Mouse (Mus musculus) CH12.LX (cell line): ENCODE results near the gene Flot2. TPM values are rescaled to one million over a fixed set of nuclear protein-coding genes. Genes with fewer than 3 reads are reported as not detected.
A peak's percentile ranks its signal among the peaks of the same experiment; 100 is the strongest.

Source experiments
- DNase-seq: peaks from one replicate; pipeline ENCODE4 v3.0.0-alpha.2; 2013; ENCODE audit errors: extremely low read depth
- H3K27ac ChIP-seq: 2 replicates; pipeline ENCODE4 v1.5.1; 2012; ENCODE audit warnings: low read depth, mild to moderate bottlenecking, control low read depth, moderate library complexity; ENCODE audit not compliant: insufficient read depth
- H3K27me3 ChIP-seq: replicated peaks from 2 replicates; pipeline ENCODE3; 2012; ENCODE audit warnings: inconsistent platforms
- H3K36me3 ChIP-seq, 2 experiments: replicated peaks in 1 of 2; 2 replicates each; pipeline versions ENCODE3 to v1.6.1; 2012; ENCODE audit warnings: inconsistent platforms in 1 of 2, low read length in 1 of 2, mild to moderate bottlenecking in 1 of 2, mixed read lengths in 1 of 2, moderate library complexity in 1 of 2; ENCODE audit not compliant: control insufficient read depth in 1 of 2, insufficient read depth in 1 of 2
- H3K4me1 ChIP-seq, 2 experiments: 2 replicates each; pipeline ENCODE4 v1.6.1; 2012; ENCODE audit warnings: inconsistent platforms in 1 of 2, moderate library complexity in 1 of 2; ENCODE audit not compliant: insufficient read depth in 2 of 2, control insufficient read depth in 1 of 2
- H3K4me2 ChIP-seq: 2 replicates; pipeline ENCODE4 v1.6.1; 2012; ENCODE audit warnings: low read depth, mild to moderate bottlenecking, control low read depth; ENCODE audit not compliant: poor library complexity, insufficient read depth, severe bottlenecking
- H3K4me3 ChIP-seq, 3 experiments: fragments of 150-350 bp in 1 of 3; sonication (generic) in 1 of 3; replicated peaks in 1 of 3; 2 replicates each; pipeline versions ENCODE3 to v1.5.1; 2011 to 2012; ENCODE audit warnings: low read depth in 2 of 3, low read length in 2 of 3, mild to moderate bottlenecking in 2 of 3, moderate library complexity in 2 of 3, control low read depth in 1 of 3, improper control_type of control experiment in 1 of 3, inconsistent platforms in 1 of 3, mixed read lengths in 1 of 3; ENCODE audit not compliant: poor library complexity in 1 of 3
- H3K79me2 ChIP-seq: replicated peaks from 2 replicates; pipeline ENCODE4 v1.6.1; 2012; ENCODE audit warnings: mild to moderate bottlenecking, moderate library complexity; ENCODE audit not compliant: control insufficient read depth, poor library complexity, insufficient read depth, severe bottlenecking; ENCODE audit errors: extremely low read depth
- H3K9ac ChIP-seq: 2 replicates; pipeline ENCODE4 v1.6.1; 2012; ENCODE audit warnings: low read depth, mild to moderate bottlenecking, control low read depth, moderate library complexity; ENCODE audit not compliant: insufficient read depth
- H3K9me3 ChIP-seq: replicated peaks from 2 replicates; pipeline ENCODE3; 2012; ENCODE audit warnings: low read length, inconsistent platforms, mixed read lengths
- CHD1 ChIP-seq: IDR thresholded peaks from 2 replicates; pipeline ENCODE4 v1.6.1; 2012; ENCODE audit warnings: low read depth, low read length, improper control_type of control experiment, inconsistent platforms
- CHD2 ChIP-seq: IDR thresholded peaks from 2 replicates; pipeline ENCODE4 v1.6.1; 2011; ENCODE audit warnings: low read length, improper control_type of control experiment
- CTCF ChIP-seq, 2 experiments: IDR thresholded peaks in 1 of 2; conservative IDR thresholded peaks in 1 of 2; 2 replicates each; pipeline ENCODE4 v1.5.1; 2011 to 2012; ENCODE audit warnings: low read depth in 2 of 2, low read length in 2 of 2, improper control_type of control experiment in 1 of 2, inconsistent platforms in 1 of 2, mild to moderate bottlenecking in 1 of 2, moderate library complexity in 1 of 2
- GABPA ChIP-seq: IDR thresholded peaks from 2 replicates; pipeline ENCODE4 v1.6.1; 2012; ENCODE audit warnings: low read depth, low read length, improper control_type of control experiment, inconsistent platforms; ENCODE audit not compliant: insufficient replicate concordance
- MAFK ChIP-seq: IDR thresholded peaks from 2 replicates; pipeline ENCODE4 v1.6.1; 2011; ENCODE audit warnings: low read length, improper control_type of control experiment; ENCODE audit not compliant: insufficient replicate concordance
- MAX ChIP-seq: IDR thresholded peaks from 2 replicates; pipeline ENCODE4 v1.6.1; 2011; ENCODE audit warnings: low read length, improper control_type of control experiment
- MAZ ChIP-seq: IDR thresholded peaks from 2 replicates; pipeline ENCODE4 v1.6.1; 2012; ENCODE audit warnings: low read depth, mild to moderate bottlenecking, inconsistent platforms, low read length, improper control_type of control experiment, moderate library complexity
- SMC3 ChIP-seq: IDR thresholded peaks from 2 replicates; pipeline ENCODE4 v1.6.1; 2011; ENCODE audit warnings: low read depth, low read length, improper control_type of control experiment
- ZC3H11A ChIP-seq: IDR thresholded peaks from 2 replicates; pipeline ENCODE4 v1.6.1; 2012; ENCODE audit warnings: low read depth, mild to moderate bottlenecking, inconsistent platforms, low read length, improper control_type of control experiment
- dilution Hi-C: fragments of 300-500 bp; cut with MboI; formaldehyde crosslinking; loops from 2 replicates; pipeline ENCODE4 v1.14.3; 2020; ENCODE audit warnings: low sequenced_read_pairs; ENCODE audit not compliant: extremely low pct_unique_long_range_greater_than_20kb, extremely low pct_ligation_motif_present
- in situ Hi-C: fragments of 300-500 bp; cut with MboI; formaldehyde crosslinking; loops from 3 replicates; pipeline ENCODE4 v1.14.3; 2019; ENCODE audit warnings: low sequenced_read_pairs, low pct_ligation_motif_present, low pct_unique_long_range_greater_than_20kb, mixed read lengths
- polyA plus RNA-seq: library from polyadenylated mRNA; unstranded; fragments of >175 nt; gene quantifications from 2 replicates; pipeline ENCODE4 v1.2.1, GENCODE M21; 2012; ENCODE audit warnings: low read depth; ENCODE audit not compliant: insufficient read length
- total RNA-seq, 2 experiments: library from RNA; depleted of rRNA; stranded (reverse); fragments of 300-350 nt in 1 of 2; fragments of >200 nt in 1 of 2; gene quantifications; 2 replicates each; pipeline ENCODE4 v1.2.3; 2012 to 2014

Flot2 gene
- total and polyA plus RNA-seq, 3 experiments, result 5.2 to 14.7 (median 13.4) TPM

DNA sequence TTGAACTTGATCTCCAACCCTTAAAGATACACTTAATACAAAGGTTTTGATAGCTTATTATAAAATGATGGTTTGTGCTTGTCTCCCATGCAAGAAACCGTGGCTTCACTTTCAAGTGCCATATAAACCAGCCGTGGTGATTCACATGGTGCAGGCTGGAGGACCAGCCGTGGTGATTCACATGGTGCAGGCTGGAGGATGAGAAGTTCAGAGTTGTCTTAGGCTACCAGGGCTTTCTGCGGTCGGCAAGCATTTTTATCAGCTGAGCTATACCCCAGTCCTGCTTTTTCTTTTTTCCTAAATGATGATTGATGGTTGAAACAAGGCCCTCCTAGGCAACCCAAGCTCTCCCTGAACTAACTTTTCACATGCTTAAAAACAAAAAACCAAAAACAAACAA lies 64.4 kb downstream of the Flot2 start:
- DNase-seq, result no peak
- peaks cover 86% of the 10 kb centered on the region for H3K79me2 ChIP-seq
- H3K4me1 ChIP-seq, result peaks cover 4 to 18% of the 10 kb centered on the region in 2 experiments; a peak in 3 of 4 replicates
- TF ChIP-seq ZC3H11A (no peak), MAZ (no peak), GABPA (no peak), SMC3 (no peak), MAFK (no peak), CHD1 (no peak)
- no peak overlapping the region for H3K9ac ChIP-seq
- H3K4me3 ChIP-seq, result no peak overlapping the region
- no peaks in the 10 kb centered on the region for H3K9me3 ChIP-seq
- in situ Hi-C loops (no loop called here), dilution Hi-C loops (no loop called here)
- H3K4me2 ChIP-seq, result no peak overlapping the region
- no peak overlapping the region for H3K27ac ChIP-seq
- no peaks in the 10 kb centered on the region for H3K27me3 ChIP-seq
- peaks cover 20 to 81% of the 10 kb centered on the region in 2 experiments for H3K36me3 ChIP-seq

DNA sequence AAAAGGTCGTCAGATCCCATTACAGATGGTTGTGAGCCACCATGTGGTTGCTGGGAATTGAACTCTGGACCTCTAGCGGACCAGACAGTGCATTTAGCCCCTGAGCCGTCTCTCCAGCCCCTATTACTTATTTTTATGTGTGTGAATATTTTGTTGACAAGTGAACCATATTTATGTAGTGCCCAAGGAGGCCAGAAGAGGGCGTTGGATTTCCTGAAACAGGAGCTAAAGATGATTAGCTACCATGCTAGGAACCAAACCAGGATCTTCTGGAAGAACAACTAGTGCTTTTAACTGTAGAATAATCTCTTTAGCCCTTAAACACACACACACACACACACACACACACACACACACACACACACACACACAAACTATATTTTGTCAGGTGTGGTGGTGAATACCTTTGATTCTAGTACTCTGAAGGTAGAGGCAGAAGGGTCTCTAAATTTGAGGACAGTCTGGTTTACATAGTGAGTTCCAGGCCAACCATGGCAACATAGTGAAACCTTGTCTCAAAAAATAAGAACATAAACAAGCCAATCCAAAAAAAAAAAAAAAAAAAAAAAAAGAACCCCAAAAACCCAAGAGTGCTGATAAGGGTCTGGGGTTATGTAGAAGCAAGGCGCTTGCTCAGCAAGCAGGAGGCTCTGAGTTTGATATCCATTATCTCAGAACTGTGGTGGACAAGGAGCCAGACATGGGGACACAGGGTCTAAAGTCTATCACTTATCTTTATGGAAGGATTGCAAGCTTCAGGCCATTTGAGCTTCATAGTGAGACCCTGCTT lies 65.4 kb downstream of the Flot2 start:
- Histone ChIP-seq H3K79me2 (peaks cover 84% of the 10 kb centered on the region), H3K27me3 (no peaks in the 10 kb centered on the region), H3K9ac (no peak overlapping the region), H3K4me1 (peaks cover 4 to 10% of the 10 kb centered on the region in 2 experiments; a peak in 2 of 4 replicates), H3K27ac (no peak overlapping the region), H3K36me3 (peaks cover 20 to 83% of the 10 kb centered on the region in 2 experiments), H3K4me2 (no peak overlapping the region), H3K9me3 (peaks cover 2% of the 10 kb centered on the region), H3K4me3 (no peak overlapping the region)
- dilution Hi-C loops, result no loop called here
- DNase-seq, result peak; percentile 31
- peak in 1 of 2 experiments; percentile 43; a peak in 2 of 4 replicates for TF ChIP-seq CTCF (conservative IDR thresholded peaks at IDR 0.05 in 1 of 2, IDR thresholded peaks at IDR 0.05 in 1 of 2; ENCODE audit: low read depth in 2 of 2, low read length in 2 of 2)
- no peak for TF ChIP-seq CHD2
- in situ Hi-C loops, result no loop called here

DNA sequence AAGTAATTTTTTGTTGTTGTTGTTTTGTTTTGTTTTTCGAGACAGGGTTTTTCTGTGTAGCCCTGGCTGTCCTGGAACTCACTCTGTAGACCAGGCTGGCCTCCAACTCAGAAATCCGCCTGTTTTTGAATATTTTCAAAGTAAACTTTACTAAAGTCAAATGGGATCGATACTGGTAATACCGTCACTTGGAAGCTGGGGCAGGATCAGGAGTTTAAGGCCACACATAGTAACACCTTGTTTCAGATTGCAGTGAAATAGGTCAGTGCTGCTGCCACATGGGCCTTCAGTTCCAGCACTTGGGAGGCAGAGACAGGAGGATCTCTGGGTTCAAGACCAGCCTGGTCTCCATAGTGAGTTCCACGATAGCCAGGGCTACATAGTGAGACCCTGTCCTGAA lies 66.8 kb downstream of the Flot2 start:
- H3K36me3 ChIP-seq, result peaks cover 20 to 83% of the 10 kb centered on the region in 2 experiments
- H3K4me2 ChIP-seq, result no peak overlapping the region
- peaks cover 2% of the 10 kb centered on the region for H3K9me3 ChIP-seq
- no peaks in the 10 kb centered on the region for H3K27me3 ChIP-seq
- TF ChIP-seq MAX, result no peak
- H3K9ac ChIP-seq, result no peak overlapping the region
- DNase-seq, result no peak
- H3K4me1 ChIP-seq, result peaks cover 4 to 7% of the 10 kb centered on the region in 2 experiments; a peak in 2 of 4 replicates
- H3K4me3 ChIP-seq, result no peak overlapping the region
- in situ Hi-C loops (no loop called here), dilution Hi-C loops (no loop called here)
- peaks cover 79% of the 10 kb centered on the region for H3K79me2 ChIP-seq
- H3K27ac ChIP-seq, result no peak overlapping the region

Other genes starting within 250 kb of the Flot2 start
- 0.13 TPM in 1 of 2 replicates, not detected in the other for gene Pipox, start 143.8 kb upstream of the Flot2 start, total RNA-seq (2012; rRNA removed)
- 0.15 and 0.21 TPM in 2 replicates for gene Pipox, start 143.8 kb upstream of the Flot2 start, total RNA-seq (2014; rRNA removed)
- gene Pipox, start 143.8 kb upstream of the Flot2 start, polyA plus RNA-seq, result 0.36 and 0.37 TPM in 2 replicates
- 0.04 TPM in 1 of 2 replicates, not detected in the other for gene Sez6, start 107.1 kb upstream of the Flot2 start, total RNA-seq (2012; rRNA removed)
- gene Sez6, start 107.1 kb upstream of the Flot2 start, total RNA-seq (2014; rRNA removed), result not detected in 2 replicates
- gene Sez6, start 107.1 kb upstream of the Flot2 start, polyA plus RNA-seq, result 0.45 TPM in 1 of 2 replicates, not detected in the other
- 28.4 and 30.5 TPM in 2 replicates for gene Phf12, start 55.2 kb upstream of the Flot2 start, total RNA-seq (2012; rRNA removed)
- gene Phf12, start 55.2 kb upstream of the Flot2 start, total RNA-seq (2014; rRNA removed), result 10.7 and 12.2 TPM in 2 replicates
- 59.7 and 61.8 TPM in 2 replicates for gene Phf12, start 55.2 kb upstream of the Flot2 start, polyA plus RNA-seq
- gene Dhrs13, start 5.7 kb upstream of the Flot2 start, total RNA-seq (2012; rRNA removed), result 37.7 and 39.0 TPM in 2 replicates
- 33.6 and 33.7 TPM in 2 replicates for gene Dhrs13, start 5.7 kb upstream of the Flot2 start, total RNA-seq (2014; rRNA removed)
- gene Dhrs13, start 5.7 kb upstream of the Flot2 start, polyA plus RNA-seq, result 20.9 and 21.6 TPM in 2 replicates
- gene Eral1, start 42.5 kb downstream of the Flot2 start, total RNA-seq (2012; rRNA removed), result 40.5 and 41.5 TPM in 2 replicates
- gene Eral1, start 42.5 kb downstream of the Flot2 start, total RNA-seq (2014; rRNA removed), result 41.5 and 43.2 TPM in 2 replicates
- gene Eral1, start 42.5 kb downstream of the Flot2 start, polyA plus RNA-seq, result 37.8 and 39.1 TPM in 2 replicates
- gene Fam222b, start 56.7 kb downstream of the Flot2 start, total RNA-seq (2012; rRNA removed), result 8.7 and 10.0 TPM in 2 replicates
- gene Fam222b, start 56.7 kb downstream of the Flot2 start, total RNA-seq (2014; rRNA removed), result 3.9 and 5.9 TPM in 2 replicates
- gene Fam222b, start 56.7 kb downstream of the Flot2 start, polyA plus RNA-seq, result 26.8 and 34.4 TPM in 2 replicates
- 47.9 and 55.9 TPM in 2 replicates for gene Traf4, start 127.7 kb downstream of the Flot2 start, total RNA-seq (2012; rRNA removed)
- gene Traf4, start 127.7 kb downstream of the Flot2 start, total RNA-seq (2014; rRNA removed), result 17.1 and 20.8 TPM in 2 replicates
- 52.9 and 68.7 TPM in 2 replicates for gene Traf4, start 127.7 kb downstream of the Flot2 start, polyA plus RNA-seq
- gene Nek8, start 138.7 kb downstream of the Flot2 start, total RNA-seq (2012; rRNA removed), result 6.7 and 7.4 TPM in 2 replicates
- 6.1 and 7.1 TPM in 2 replicates for gene Nek8, start 138.7 kb downstream of the Flot2 start, total RNA-seq (2014; rRNA removed)
- gene Nek8, start 138.7 kb downstream of the Flot2 start, polyA plus RNA-seq, result 8.3 and 9.9 TPM in 2 replicates
- gene Tlcd1, start 138.8 kb downstream of the Flot2 start, total RNA-seq (2012; rRNA removed), result 16.4 and 20.3 TPM in 2 replicates
- 18.2 and 20.3 TPM in 2 replicates for gene Tlcd1, start 138.8 kb downstream of the Flot2 start, total RNA-seq (2014; rRNA removed)
- 15.6 and 19.1 TPM in 2 replicates for gene Tlcd1, start 138.8 kb downstream of the Flot2 start, polyA plus RNA-seq
- gene Rpl23a, start 145.7 kb downstream of the Flot2 start, total RNA-seq (2012; rRNA removed), result 3,714 and 3,939 TPM in 2 replicates
- gene Rpl23a, start 145.7 kb downstream of the Flot2 start, total RNA-seq (2014; rRNA removed), result 3,235 and 3,361 TPM in 2 replicates
- 2,992 and 3,119 TPM in 2 replicates for gene Rpl23a, start 145.7 kb downstream of the Flot2 start, polyA plus RNA-seq
- 0.17 and 0.25 TPM in 2 replicates for gene Rab34, start 150.5 kb downstream of the Flot2 start, total RNA-seq (2012; rRNA removed)
- 0.50 TPM in 1 of 2 replicates, not detected in the other for gene Rab34, start 150.5 kb downstream of the Flot2 start, total RNA-seq (2014; rRNA removed)
- gene Rab34, start 150.5 kb downstream of the Flot2 start, polyA plus RNA-seq, result 0.49 and 1.4 TPM in 2 replicates
- gene Proca1, start 155.5 kb downstream of the Flot2 start, total RNA-seq (2012; rRNA removed), result 0.21 TPM in 1 of 2 replicates, not detected in the other
- not detected in 2 replicates for gene Proca1, start 155.5 kb downstream of the Flot2 start, total RNA-seq (2014; rRNA removed)
- 0.40 and 0.46 TPM in 2 replicates for gene Proca1, start 155.5 kb downstream of the Flot2 start, polyA plus RNA-seq
- 95.4 and 119 TPM in 2 replicates for gene Sdf2, start 207.8 kb downstream of the Flot2 start, total RNA-seq (2012; rRNA removed)
- gene Sdf2, start 207.8 kb downstream of the Flot2 start, total RNA-seq (2014; rRNA removed), result 89.1 and 93.0 TPM in 2 replicates
- gene Sdf2, start 207.8 kb downstream of the Flot2 start, polyA plus RNA-seq, result 61.4 and 62.8 TPM in 2 replicates
- 65.5 and 71.0 TPM in 2 replicates for gene Supt6, start 208.1 kb downstream of the Flot2 start, total RNA-seq (2012; rRNA removed)
- 29.7 and 30.4 TPM in 2 replicates for gene Supt6, start 208.1 kb downstream of the Flot2 start, total RNA-seq (2014; rRNA removed)
- gene Supt6, start 208.1 kb downstream of the Flot2 start, polyA plus RNA-seq, result 99.9 and 104 TPM in 2 replicates
- gene 2610507B11Rik, start 223.8 kb downstream of the Flot2 start, total RNA-seq (2012; rRNA removed), result 89.3 and 108 TPM in 2 replicates
- 55.8 and 58.9 TPM in 2 replicates for gene 2610507B11Rik, start 223.8 kb downstream of the Flot2 start, total RNA-seq (2014; rRNA removed)
- gene 2610507B11Rik, start 223.8 kb downstream of the Flot2 start, polyA plus RNA-seq, result 96.9 and 97.9 TPM in 2 replicates